Mouse (Mus musculus): Measurements from ENCODE around the gene Esr2. TPM values are rescaled to one million over a fixed set of nuclear protein-coding genes. Genes with fewer than 3 reads are reported as not detected.

Gene Esr2
- polyA plus RNA-seq, 1 experiment: 0.49 TPM

GRCm38 (mm10) chr12:76186473-76186872, 9.4 kb upstream of the Esr2 start:
- H3K4me3 ChIP-seq (ENCODE audit: low read depth, low read length): no peak overlapping the region
- H3K36me3 ChIP-seq (ENCODE audit: control insufficient read depth, insufficient read depth, low read length, poor library complexity, severe bottlenecking): no peaks in the 10 kb centered on the region
- H3K27me3 ChIP-seq (ENCODE audit: control insufficient read depth, insufficient read depth, low read length, poor library complexity, severe bottlenecking): no peaks in the 10 kb centered on the region
- H3K4me1 ChIP-seq (ENCODE audit: control insufficient read depth, insufficient read depth, low read length): no peaks in the 10 kb centered on the region
- H3K27ac ChIP-seq (ENCODE audit: insufficient read depth, low read length): no peak overlapping the region
- no peak for TF ChIP-seq EP300 (IDR thresholded peaks at IDR 0.05; ENCODE audit: insufficient read depth, low read depth, low read length)
- TF ChIP-seq CTCF (IDR thresholded peaks at IDR 0.05; ENCODE audit: low read depth, low read length): no peak
- TF ChIP-seq POLR2A (IDR thresholded peaks at IDR 0.05; ENCODE audit: insufficient read depth, low read length): no peak
- H3K9ac ChIP-seq (ENCODE audit: low read depth, poor library complexity, severe bottlenecking): no peak overlapping the region
- no peaks in the 10 kb centered on the region for H3K9me3 ChIP-seq (replicated peaks; ENCODE audit: control insufficient read depth, insufficient read depth, low read length, poor library complexity, severe bottlenecking)

- Histone ChIP-seq H3K4me1 (ENCODE audit: control insufficient read depth, insufficient read depth, low read length) (no peaks in the 10 kb centered on the region), H3K36me3 (ENCODE audit: control insufficient read depth, insufficient read depth, low read length, poor library complexity, severe bottlenecking) (no peaks in the 10 kb centered on the region), H3K9me3 (replicated peaks; ENCODE audit: control insufficient read depth, insufficient read depth, low read length, poor library complexity, severe bottlenecking) (no peaks in the 10 kb centered on the region), H3K9ac (ENCODE audit: low read depth, poor library complexity, severe bottlenecking) (no peak overlapping the region), H3K4me3 (ENCODE audit: low read depth, low read length) (no peak overlapping the region), H3K27ac (ENCODE audit: insufficient read depth, low read length) (no peak overlapping the region), H3K27me3 (ENCODE audit: control insufficient read depth, insufficient read depth, low read length, poor library complexity, severe bottlenecking) (no peaks in the 10 kb centered on the region)
- TF ChIP-seq CTCF (IDR thresholded peaks at IDR 0.05; ENCODE audit: low read depth, low read length) (no peak), EP300 (IDR thresholded peaks at IDR 0.05; ENCODE audit: insufficient read depth, low read depth, low read length) (no peak), POLR2A (IDR thresholded peaks at IDR 0.05; ENCODE audit: insufficient read depth, low read length) (no peak)
These were observed 8.2 kb upstream of the Esr2 start for GRCm38 (mm10) chr12:76185167-76185816.

GRCm38 (mm10) chr12:76184271-76184670, 7.2 kb upstream of the Esr2 start:
- no peak overlapping the region for H3K27ac ChIP-seq (ENCODE audit: insufficient read depth, low read length)

GRCm38 (mm10) chr12:76182831-76183230, 5.8 kb upstream of the Esr2 start:
- TF ChIP-seq CTCF (IDR thresholded peaks at IDR 0.05; ENCODE audit: low read depth, low read length) (no peak), POLR2A (IDR thresholded peaks at IDR 0.05; ENCODE audit: insufficient read depth, low read length) (no peak), EP300 (IDR thresholded peaks at IDR 0.05; ENCODE audit: insufficient read depth, low read depth, low read length) (no peak)
- Histone ChIP-seq H3K9ac (ENCODE audit: low read depth, poor library complexity, severe bottlenecking) (no peak overlapping the region), H3K27ac (ENCODE audit: insufficient read depth, low read length) (no peak overlapping the region), H3K36me3 (ENCODE audit: control insufficient read depth, insufficient read depth, low read length, poor library complexity, severe bottlenecking) (no peaks in the 10 kb centered on the region), H3K4me1 (ENCODE audit: control insufficient read depth, insufficient read depth, low read length) (no peaks in the 10 kb centered on the region), H3K9me3 (replicated peaks; ENCODE audit: control insufficient read depth, insufficient read depth, low read length, poor library complexity, severe bottlenecking) (no peaks in the 10 kb centered on the region), H3K4me3 (ENCODE audit: low read depth, low read length) (no peak overlapping the region), H3K27me3 (ENCODE audit: control insufficient read depth, insufficient read depth, low read length, poor library complexity, severe bottlenecking) (no peaks in the 10 kb centered on the region)

More at GRCm38 (mm10) chr12:76184271-76184670, 7.2 kb upstream of the Esr2 start:
- H3K9ac ChIP-seq (ENCODE audit: low read depth, poor library complexity, severe bottlenecking): no peak overlapping the region
- H3K4me3 ChIP-seq (ENCODE audit: low read depth, low read length): no peak overlapping the region
- no peaks in the 10 kb centered on the region for H3K4me1 ChIP-seq (ENCODE audit: control insufficient read depth, insufficient read depth, low read length)
- H3K36me3 ChIP-seq (ENCODE audit: control insufficient read depth, insufficient read depth, low read length, poor library complexity, severe bottlenecking): no peaks in the 10 kb centered on the region
- TF ChIP-seq EP300 (IDR thresholded peaks at IDR 0.05; ENCODE audit: insufficient read depth, low read depth, low read length): no peak
- TF ChIP-seq POLR2A (IDR thresholded peaks at IDR 0.05; ENCODE audit: insufficient read depth, low read length): no peak
- TF ChIP-seq CTCF (IDR thresholded peaks at IDR 0.05; ENCODE audit: low read depth, low read length): no peak
- no peaks in the 10 kb centered on the region for H3K9me3 ChIP-seq (replicated peaks; ENCODE audit: control insufficient read depth, insufficient read depth, low read length, poor library complexity, severe bottlenecking)
- H3K27me3 ChIP-seq (ENCODE audit: control insufficient read depth, insufficient read depth, low read length, poor library complexity, severe bottlenecking): no peaks in the 10 kb centered on the region

- no peak overlapping the region for H3K9ac ChIP-seq (ENCODE audit: low read depth, poor library complexity, severe bottlenecking)
These were observed 4.4 kb upstream of the Esr2 start for GRCm38 (mm10) chr12:76181471-76181870.

GRCm38 (mm10) chr12:76180442-76180841, 3.4 kb upstream of the Esr2 start:
- TF ChIP-seq CTCF (IDR thresholded peaks at IDR 0.05; ENCODE audit: low read depth, low read length) (no peak), POLR2A (IDR thresholded peaks at IDR 0.05; ENCODE audit: insufficient read depth, low read length) (no peak), EP300 (IDR thresholded peaks at IDR 0.05; ENCODE audit: insufficient read depth, low read depth, low read length) (no peak)
- Histone ChIP-seq H3K36me3 (ENCODE audit: control insufficient read depth, insufficient read depth, low read length, poor library complexity, severe bottlenecking) (no peaks in the 10 kb centered on the region), H3K9ac (ENCODE audit: low read depth, poor library complexity, severe bottlenecking) (no peak overlapping the region)

More at GRCm38 (mm10) chr12:76181471-76181870, 4.4 kb upstream of the Esr2 start:
- Histone ChIP-seq H3K27me3 (ENCODE audit: control insufficient read depth, insufficient read depth, low read length, poor library complexity, severe bottlenecking) (no peaks in the 10 kb centered on the region), H3K9me3 (replicated peaks; ENCODE audit: control insufficient read depth, insufficient read depth, low read length, poor library complexity, severe bottlenecking) (no peaks in the 10 kb centered on the region), H3K36me3 (ENCODE audit: control insufficient read depth, insufficient read depth, low read length, poor library complexity, severe bottlenecking) (no peaks in the 10 kb centered on the region), H3K4me1 (ENCODE audit: control insufficient read depth, insufficient read depth, low read length) (no peaks in the 10 kb centered on the region), H3K4me3 (ENCODE audit: low read depth, low read length) (no peak overlapping the region), H3K27ac (ENCODE audit: insufficient read depth, low read length) (no peak overlapping the region)
- no peak for TF ChIP-seq CTCF (IDR thresholded peaks at IDR 0.05; ENCODE audit: low read depth, low read length)
- TF ChIP-seq EP300 (IDR thresholded peaks at IDR 0.05; ENCODE audit: insufficient read depth, low read depth, low read length): no peak
- no peak for TF ChIP-seq POLR2A (IDR thresholded peaks at IDR 0.05; ENCODE audit: insufficient read depth, low read length)

More at GRCm38 (mm10) chr12:76180442-76180841, 3.4 kb upstream of the Esr2 start:
- H3K9me3 ChIP-seq (replicated peaks; ENCODE audit: control insufficient read depth, insufficient read depth, low read length, poor library complexity, severe bottlenecking): no peaks in the 10 kb centered on the region
- H3K4me1 ChIP-seq (ENCODE audit: control insufficient read depth, insufficient read depth, low read length): no peaks in the 10 kb centered on the region
- H3K27me3 ChIP-seq (ENCODE audit: control insufficient read depth, insufficient read depth, low read length, poor library complexity, severe bottlenecking): no peaks in the 10 kb centered on the region
- no peak overlapping the region for H3K4me3 ChIP-seq (ENCODE audit: low read depth, low read length)
- no peak overlapping the region for H3K27ac ChIP-seq (ENCODE audit: insufficient read depth, low read length)

All from ES-Bruce4 (cell line).